Mouse (Mus musculus) lung, embryonic 15.5 days (tissue): ENCODE measurements around the gene Prkn. TPM values are rescaled to one million over a fixed set of nuclear protein-coding genes. Genes with fewer than 3 reads are reported as not detected.
A peak's percentile ranks its signal among the peaks of the same experiment; 100 is the strongest.

Source experiments
- ATAC-seq: fragments of 200-750 bp; cut with Nextera tagmentation; 2 replicates; pipeline ENCODE4 v1.8.0; 2017; ENCODE audit warnings: moderate number of reproducible peaks, borderline replicate concordance; ENCODE audit not compliant: low FRiP score, low TSS enrichment; ENCODE audit errors: extremely low read depth
- H3K27ac ChIP-seq: fragments of 300-500 bp; sonication (generic); 2 replicates; pipeline ENCODE4 v1.5.1; 2015; ENCODE audit warnings: moderate library complexity, mild to moderate bottlenecking, inconsistent platforms
- H3K27me3 ChIP-seq: fragments of 300-500 bp; sonication (generic); 2 replicates; pipeline ENCODE4 v1.6.1; 2015; ENCODE audit warnings: inconsistent platforms
- H3K36me3 ChIP-seq: fragments of 300-500 bp; sonication (generic); 2 replicates; pipeline ENCODE4 v1.6.1; 2015; ENCODE audit warnings: inconsistent platforms
- H3K4me1 ChIP-seq: fragments of 300-500 bp; sonication (generic); 2 replicates; pipeline ENCODE4 v1.6.1; 2015; ENCODE audit warnings: inconsistent platforms
- H3K4me2 ChIP-seq: fragments of 300-500 bp; sonication (generic); 2 replicates; pipeline ENCODE4 v1.6.1; 2015; ENCODE audit warnings: inconsistent platforms, mild to moderate bottlenecking, moderate library complexity
- H3K4me3 ChIP-seq: fragments of 300-500 bp; sonication (generic); 2 replicates; pipeline ENCODE4 v1.5.1; 2015; ENCODE audit warnings: mild to moderate bottlenecking, inconsistent platforms
- H3K9ac ChIP-seq: fragments of 300-500 bp; sonication (generic); 2 replicates; pipeline ENCODE4 v1.6.1; 2015; ENCODE audit warnings: inconsistent platforms
- H3K9me3 ChIP-seq: fragments of 300-500 bp; sonication (generic); 2 replicates; pipeline ENCODE4 v1.6.1; 2016; ENCODE audit warnings: inconsistent platforms
- WGBS: fragments of 180-500 bp; shearing (Covaris S2); methylation state at CpG from one replicate; pipeline ENCODE4 v1.1.7; 2015; 5-methylcytosine and 5-hydroxymethylcytosine counted together
- polyA plus RNA-seq: library from polyadenylated mRNA; unstranded; fragments of >200 nt; fragmentation: Nextera tagmentation; extraction: Ambion mirVana; gene quantifications from 2 replicates; pipeline ENCODE4 v1.2.1, GENCODE M21; 2015

Gene Prkn
- polyA plus RNA-seq, 1 experiment from 2014 or later, result 0.90 TPM

- ATAC-seq, result no peak
- Histone ChIP-seq H3K4me2 (no peak overlapping the region), H3K27ac (no peak overlapping the region), H3K9ac (no peak overlapping the region), H3K27me3 (no peaks in the 10 kb centered on the region), H3K9me3 (no peaks in the 10 kb centered on the region), H3K4me3 (no peak overlapping the region), H3K4me1 (no peaks in the 10 kb centered on the region), H3K36me3 (no peaks in the 10 kb centered on the region)
- WGBS, result 73% methylated on average over 9 of the region's 9 CpGs
These were observed 840.3 kb downstream of the Prkn start for GRCm38 (mm10) chr17:11680456-11680855.

DNA sequence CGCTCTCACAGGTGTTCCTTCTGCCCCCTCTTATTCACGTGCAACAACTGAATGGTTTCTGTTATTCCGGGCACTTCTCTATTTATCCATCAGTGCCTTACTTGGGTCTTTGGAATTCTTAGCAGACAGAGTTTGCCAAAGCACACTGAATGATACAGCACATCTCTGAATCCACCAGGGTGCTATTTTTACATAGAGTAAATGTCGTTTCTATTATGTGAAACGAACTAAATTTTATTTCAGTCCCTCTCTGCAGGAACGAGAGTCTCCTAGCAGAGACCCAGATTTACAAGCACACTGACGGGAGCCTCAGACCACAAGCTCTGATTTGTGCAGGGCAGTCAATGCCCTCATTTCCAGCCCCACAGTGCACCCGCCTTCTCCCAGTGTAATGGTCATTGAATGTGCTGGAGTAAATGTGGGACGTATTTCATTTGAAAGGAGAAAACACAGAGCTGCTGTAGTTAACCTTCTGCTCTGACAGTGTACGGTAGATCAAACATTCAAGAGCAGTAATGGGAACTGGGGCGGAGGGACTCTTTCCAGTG, 841.7 kb downstream of the Prkn start:
- no peak overlapping the region for H3K9ac ChIP-seq
- no peak for ATAC-seq
- H3K4me2 ChIP-seq, result no peak overlapping the region

DNA sequence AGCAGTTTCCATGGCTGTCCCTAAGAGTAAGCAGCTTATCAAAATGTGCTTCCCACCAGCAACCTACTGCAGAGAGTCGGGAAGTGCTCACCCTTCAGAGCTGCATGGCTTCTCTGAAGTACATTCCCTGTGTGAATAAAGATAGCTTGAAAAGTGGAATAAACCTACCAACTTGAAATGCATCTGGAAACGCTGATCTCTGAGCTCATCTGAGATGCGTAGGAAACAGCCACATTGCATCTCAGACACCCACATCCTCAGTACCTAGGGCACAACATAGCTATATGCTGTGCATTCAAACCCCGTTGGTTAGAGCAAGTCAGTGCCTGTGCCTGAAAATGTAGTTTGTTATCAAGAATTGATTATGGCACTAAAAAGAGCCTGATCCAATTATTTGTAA, 864.8 kb downstream of the Prkn start:
- Histone ChIP-seq H3K27me3 (no peaks in the 10 kb centered on the region), H3K4me3 (no peak overlapping the region), H3K9me3 (no peaks in the 10 kb centered on the region), H3K4me1 (no peaks in the 10 kb centered on the region), H3K36me3 (no peaks in the 10 kb centered on the region), H3K4me2 (no peak overlapping the region), H3K9ac (no peak overlapping the region), H3K27ac (no peak overlapping the region)
- no peak for ATAC-seq
- WGBS, result 68% methylated on average over 4 of the region's 4 CpGs

More for the DNA sequence above, 841.7 kb downstream of the Prkn start:
- Histone ChIP-seq H3K4me3 (no peak overlapping the region), H3K27ac (no peak overlapping the region), H3K4me1 (no peaks in the 10 kb centered on the region), H3K9me3 (no peaks in the 10 kb centered on the region), H3K36me3 (no peaks in the 10 kb centered on the region), H3K27me3 (no peaks in the 10 kb centered on the region)
- 61% methylated on average over 11 of the region's 11 CpGs for WGBS

DNA sequence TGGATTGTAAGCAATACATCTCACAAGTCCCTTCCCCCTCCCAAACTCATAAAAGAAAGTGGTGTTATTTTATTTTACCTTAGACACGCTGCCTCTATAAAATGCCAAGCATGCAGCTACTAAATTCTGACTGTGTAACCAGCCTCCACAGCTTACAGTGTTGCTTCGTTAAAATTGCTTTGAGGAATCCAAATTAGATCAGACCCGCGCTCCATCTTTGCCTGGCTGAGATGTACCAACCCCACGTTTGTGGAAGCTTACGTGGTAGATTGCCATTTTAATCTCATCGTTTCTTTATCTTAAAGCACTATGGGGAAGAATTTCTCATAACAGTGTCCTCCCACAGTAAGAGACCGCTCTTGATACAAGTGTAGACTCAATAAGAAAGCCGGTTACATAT, 865.6 kb downstream of the Prkn start:
- H3K9me3 ChIP-seq, result no peaks in the 10 kb centered on the region
- 76% methylated on average over 9 of the region's 9 CpGs for WGBS
- no peak overlapping the region for H3K27ac ChIP-seq
- no peak for ATAC-seq
- H3K36me3 ChIP-seq, result no peaks in the 10 kb centered on the region
- H3K4me1 ChIP-seq, result no peaks in the 10 kb centered on the region
- no peak overlapping the region for H3K4me2 ChIP-seq
- H3K27me3 ChIP-seq, result no peaks in the 10 kb centered on the region
- no peak overlapping the region for H3K4me3 ChIP-seq
- H3K9ac ChIP-seq, result no peak overlapping the region

DNA sequence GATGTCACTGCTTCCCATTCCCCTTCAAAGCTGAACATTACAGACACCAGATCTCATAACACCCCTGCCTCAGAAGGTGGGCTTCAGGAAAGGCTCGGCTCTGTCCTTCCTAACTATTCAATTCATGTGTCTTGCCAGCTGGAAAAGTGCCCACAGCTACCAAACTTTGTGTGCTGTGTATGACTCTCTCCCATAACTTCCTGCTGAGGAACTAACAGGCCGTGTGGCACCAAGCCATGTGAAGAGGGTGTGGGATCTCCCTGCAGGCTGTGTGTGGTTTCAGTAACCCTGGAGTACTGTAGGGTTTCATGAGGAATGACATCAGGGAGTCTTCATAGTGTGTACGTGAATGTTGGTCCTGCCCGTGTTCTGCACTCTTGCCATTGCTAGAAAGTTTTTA, 871.9 kb downstream of the Prkn start:
- H3K4me1 ChIP-seq, result no peaks in the 10 kb centered on the region
- 41% methylated on average over 4 of the region's 4 CpGs for WGBS

GRCm38 (mm10) chr17:11719801-11720200, 879.6 kb downstream of the Prkn start:
- no peaks in the 10 kb centered on the region for H3K27me3 ChIP-seq
- WGBS, result 76% methylated on average over 6 of the region's 6 CpGs
- no peaks in the 10 kb centered on the region for H3K4me1 ChIP-seq
- no peak overlapping the region for H3K4me3 ChIP-seq
- ATAC-seq, result no peak
- H3K9me3 ChIP-seq, result no peaks in the 10 kb centered on the region
- no peak overlapping the region for H3K9ac ChIP-seq
- H3K4me2 ChIP-seq, result no peak overlapping the region
- no peaks in the 10 kb centered on the region for H3K36me3 ChIP-seq
- H3K27ac ChIP-seq, result no peak overlapping the region

More for the DNA sequence above, 871.9 kb downstream of the Prkn start:
- Histone ChIP-seq H3K4me2 (no peak overlapping the region), H3K27ac (no peak overlapping the region), H3K4me3 (no peak overlapping the region), H3K36me3 (no peaks in the 10 kb centered on the region), H3K27me3 (no peaks in the 10 kb centered on the region), H3K9me3 (no peaks in the 10 kb centered on the region), H3K9ac (no peak overlapping the region)
- ATAC-seq, result 0 out of 2 replicates have a peak, but pooled peaks have one; percentile 35

- no peak overlapping the region for H3K4me2 ChIP-seq
- no peaks in the 10 kb centered on the region for H3K27me3 ChIP-seq
- no peaks in the 10 kb centered on the region for H3K36me3 ChIP-seq
- no peak for ATAC-seq
- no peak overlapping the region for H3K9ac ChIP-seq
- H3K9me3 ChIP-seq, result no peaks in the 10 kb centered on the region
- no peak overlapping the region for H3K27ac ChIP-seq
- no peaks in the 10 kb centered on the region for H3K4me1 ChIP-seq
- 23% methylated on average over 5 of the region's 5 CpGs for WGBS
- H3K4me3 ChIP-seq, result no peak overlapping the region
These were observed 881.7 kb downstream of the Prkn start for GRCm38 (mm10) chr17:11721906-11722305.

GRCm38 (mm10) chr17:11722478-11722877, 882.3 kb downstream of the Prkn start:
- Histone ChIP-seq H3K4me1 (no peaks in the 10 kb centered on the region), H3K9ac (no peak overlapping the region), H3K9me3 (no peaks in the 10 kb centered on the region), H3K4me2 (no peak overlapping the region), H3K4me3 (no peak overlapping the region), H3K36me3 (no peaks in the 10 kb centered on the region), H3K27ac (no peak overlapping the region), H3K27me3 (no peaks in the 10 kb centered on the region)
- 85% methylated on average over 1 of the region's 1 CpGs for WGBS
- no peak for ATAC-seq

- no peak for ATAC-seq
- H3K27ac ChIP-seq, result no peak overlapping the region
- H3K9ac ChIP-seq, result no peak overlapping the region
- no peak overlapping the region for H3K4me2 ChIP-seq
- no peaks in the 10 kb centered on the region for H3K9me3 ChIP-seq
- H3K4me1 ChIP-seq, result no peaks in the 10 kb centered on the region
- 76% methylated on average over 3 of the region's 3 CpGs for WGBS
- H3K36me3 ChIP-seq, result no peaks in the 10 kb centered on the region
- no peaks in the 10 kb centered on the region for H3K27me3 ChIP-seq
- H3K4me3 ChIP-seq, result no peak overlapping the region
These were observed 884.0 kb downstream of the Prkn start for GRCm38 (mm10) chr17:11724135-11724534.

GRCm38 (mm10) chr17:11727101-11727500, 886.9 kb downstream of the Prkn start:
- ATAC-seq, result no peak

DNA sequence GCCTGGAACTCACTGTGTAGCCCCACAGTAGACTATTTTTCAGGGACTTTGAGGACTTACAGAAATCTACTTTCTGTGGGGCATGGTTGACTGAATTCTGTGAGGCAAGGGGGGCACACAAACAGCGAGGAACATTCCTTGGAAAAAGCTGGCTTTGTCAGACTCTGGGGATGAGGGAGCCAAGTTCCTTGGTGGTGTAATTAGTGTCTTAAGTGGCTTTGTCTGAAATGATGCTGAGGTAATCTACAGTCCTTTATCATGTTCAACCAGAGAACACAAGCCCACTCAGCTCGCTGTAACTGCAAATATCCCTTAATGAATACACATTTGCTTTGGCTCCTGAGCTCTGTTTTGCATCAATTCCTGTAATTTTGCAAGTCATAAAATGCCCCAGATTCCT, 888.1 kb downstream of the Prkn start:
- no peak overlapping the region for H3K4me3 ChIP-seq
- H3K4me1 ChIP-seq, result no peaks in the 10 kb centered on the region
- 79% methylated on average over 2 of the region's 2 CpGs for WGBS
- H3K27ac ChIP-seq, result no peak overlapping the region
- no peak for ATAC-seq
- no peaks in the 10 kb centered on the region for H3K9me3 ChIP-seq
- no peaks in the 10 kb centered on the region for H3K27me3 ChIP-seq
- H3K9ac ChIP-seq, result no peak overlapping the region
- no peaks in the 10 kb centered on the region for H3K36me3 ChIP-seq
- no peak overlapping the region for H3K4me2 ChIP-seq

More at GRCm38 (mm10) chr17:11727101-11727500, 886.9 kb downstream of the Prkn start:
- Histone ChIP-seq H3K27ac (no peak overlapping the region), H3K4me1 (no peaks in the 10 kb centered on the region), H3K36me3 (no peaks in the 10 kb centered on the region), H3K9me3 (no peaks in the 10 kb centered on the region), H3K9ac (no peak overlapping the region), H3K27me3 (no peaks in the 10 kb centered on the region), H3K4me3 (no peak overlapping the region), H3K4me2 (no peak overlapping the region)
- WGBS, result 40% methylated on average over 1 of the region's 1 CpGs

- Histone ChIP-seq H3K4me3 (no peak overlapping the region), H3K27ac (no peak overlapping the region), H3K27me3 (no peaks in the 10 kb centered on the region), H3K9ac (no peak overlapping the region), H3K4me2 (no peak overlapping the region), H3K36me3 (no peaks in the 10 kb centered on the region), H3K4me1 (no peaks in the 10 kb centered on the region), H3K9me3 (no peaks in the 10 kb centered on the region)
- WGBS, result 77% methylated on average over 12 of the region's 12 CpGs
- no peak for ATAC-seq
These were observed 890.7 kb downstream of the Prkn start for GRCm38 (mm10) chr17:11730656-11731594.
